Mouse (Mus musculus) lung, adult 2 months (tissue): ENCODE results near the gene 1600012H06Rik.

Experiments used
- CTCF ChIP-seq: fragments of 200-500 bp; IDR thresholded peaks from 2 replicates; pipeline ENCODE4 v1.5.1; 2011; ENCODE audit warnings: mild to moderate bottlenecking, low read length, control low read depth; ENCODE audit not compliant: insufficient read depth
- POLR2A ChIP-seq: fragments of 200-500 bp; IDR thresholded peaks from 2 replicates; pipeline ENCODE4 v1.6.1; 2011; ENCODE audit warnings: low read depth, mild to moderate bottlenecking, control low read depth, low read length, borderline replicate concordance; ENCODE audit errors: extremely low read depth

DNA sequence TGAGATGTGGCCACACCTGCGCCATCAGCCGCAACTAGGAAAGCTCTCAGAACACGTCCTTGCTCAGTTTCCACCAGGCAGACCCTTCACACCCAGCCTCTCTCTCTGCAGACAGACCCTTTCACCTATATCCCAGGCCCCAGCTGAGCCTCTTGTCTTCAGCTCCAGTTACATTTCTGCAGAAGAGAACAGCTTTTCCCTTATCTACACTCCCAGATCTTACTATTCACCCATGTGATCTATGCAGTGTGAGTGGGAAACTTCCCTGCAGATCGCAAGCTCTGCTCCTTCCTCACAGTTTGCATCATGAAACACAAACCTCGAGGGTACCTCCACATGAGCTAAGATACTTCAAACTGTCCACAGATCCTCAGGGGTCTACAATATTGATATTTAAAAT lies 11.5 kb upstream of the 1600012H06Rik start:
- TF ChIP-seq POLR2A (no peak), CTCF (no peak)
